Mouse (Mus musculus) intestine, postnatal 0 days (tissue): ENCODE results near the gene Mks1. TPM values are rescaled to one million over a fixed set of nuclear protein-coding genes. Genes with fewer than 3 reads are reported as not detected.

ENCODE experiments used
- ATAC-seq: fragments of 200-750 bp; cut with Nextera tagmentation; 2 replicates; pipeline ENCODE4 v1.8.0; 2017; ENCODE audit warnings: mild to moderate bottlenecking, moderate TSS enrichment, moderate library complexity
- H3K27ac ChIP-seq: fragments of 300-500 bp; sonication (generic); 2 replicates; pipeline ENCODE4 v1.5.1; 2014; ENCODE audit warnings: mild to moderate bottlenecking, low read depth, low read length, moderate library complexity
- H3K27me3 ChIP-seq: fragments of 300-500 bp; sonication (generic); replicated peaks from 2 replicates; pipeline ENCODE4 v1.6.1; 2014; ENCODE audit warnings: low read length, mixed read lengths; ENCODE audit not compliant: control insufficient read depth, insufficient read depth
- H3K36me3 ChIP-seq: fragments of 300-500 bp; sonication (generic); 2 replicates; pipeline ENCODE4 v1.6.1; 2014; ENCODE audit warnings: mild to moderate bottlenecking, moderate library complexity; ENCODE audit not compliant: control insufficient read depth, insufficient read depth
- H3K4me1 ChIP-seq: fragments of 300-500 bp; sonication (generic); replicated peaks from 2 replicates; pipeline ENCODE4 v1.6.1; 2014; ENCODE audit warnings: antibody characterized with exemption, low read length, mixed read lengths; ENCODE audit not compliant: control insufficient read depth, insufficient read depth
- H3K4me2 ChIP-seq: fragments of 300-500 bp; sonication (generic); replicated peaks from 2 replicates; pipeline ENCODE4 v1.6.1; 2014; ENCODE audit warnings: low read depth, mild to moderate bottlenecking, moderate library complexity
- H3K4me3 ChIP-seq: fragments of 300-500 bp; sonication (generic); 2 replicates; pipeline ENCODE4 v1.5.1; 2014; ENCODE audit warnings: low read depth, low read length
- H3K9ac ChIP-seq: fragments of 300-500 bp; sonication (generic); 2 replicates; pipeline ENCODE4 v1.6.1; 2014; ENCODE audit warnings: mild to moderate bottlenecking, low read depth, low read length
- H3K9me3 ChIP-seq: fragments of 300-500 bp; sonication (generic); 2 replicates; pipeline ENCODE4 v1.6.1; 2016; ENCODE audit warnings: mixed run types; ENCODE audit not compliant: control insufficient read depth
- CTCF ChIP-seq: sonication (generic); IDR thresholded peaks from 2 replicates; pipeline ENCODE4 v1.5.1; 2016; ENCODE audit warnings: low read depth, mild to moderate bottlenecking, control low read depth, antibody characterized with exemption, moderate library complexity
- WGBS: fragments of 180-500 bp; shearing (Covaris S2); extraction: QIAGEN DNeasy Blood & Tissue Kit; methylation state at CpG from one replicate; pipeline ENCODE4 v1.1.7; 2014; 5-methylcytosine and 5-hydroxymethylcytosine counted together
- polyA plus RNA-seq: library from polyadenylated mRNA; unstranded; fragments of >200 nt; fragmentation: Nextera tagmentation; extraction: Ambion mirVana; gene quantifications from 2 replicates; pipeline ENCODE4 v1.2.1, GENCODE M21; 2015

The Mks1 gene
- polyA plus RNA-seq, 1 experiment from 2014 or later, result 2.6 TPM

DNA sequence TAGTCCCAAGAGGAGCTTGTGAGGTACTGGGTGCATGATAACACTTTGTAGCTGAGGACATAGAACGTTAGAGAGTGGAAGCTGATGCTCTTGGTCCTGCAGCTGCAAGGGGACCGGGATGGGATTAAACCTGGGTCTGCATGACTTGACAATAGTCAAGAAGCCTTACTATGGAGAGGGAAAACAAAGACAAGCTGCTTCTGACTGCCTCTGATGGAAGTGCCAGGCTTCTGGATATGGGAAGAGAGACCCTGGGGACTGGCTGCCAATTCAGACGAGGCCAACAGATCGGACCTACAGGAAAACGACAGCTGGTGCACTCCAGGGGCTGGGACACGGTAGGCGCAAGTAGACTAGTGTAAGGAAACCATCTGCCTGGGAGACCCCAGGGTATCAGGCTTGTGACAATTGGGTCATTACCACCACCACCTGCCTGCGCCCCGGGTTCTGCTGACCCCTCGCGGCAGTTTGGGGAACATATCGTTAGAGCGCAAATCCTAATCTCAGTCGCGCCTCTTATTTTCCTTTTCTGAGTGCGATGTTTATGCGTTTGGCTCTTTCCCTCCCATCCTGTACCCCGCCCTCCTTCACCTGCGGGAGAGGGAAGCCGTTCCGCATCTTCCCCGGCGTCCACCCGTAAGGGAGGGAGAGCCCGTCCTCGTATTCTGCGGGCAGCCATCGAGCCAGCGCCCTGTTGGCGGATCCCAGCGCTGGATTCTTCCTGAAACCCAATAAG lies 36.1 kb upstream of the Mks1 start:
- Histone ChIP-seq H3K27ac (no peak overlapping the region), H3K4me3 (peak overlapping the region; percentile 41), H3K9me3 (no peaks in the 10 kb centered on the region), H3K4me1 (no peaks in the 10 kb centered on the region), H3K27me3 (peaks cover 10% of the 10 kb centered on the region; the same call in 1 of the 2 replicates), H3K36me3 (no peaks in the 10 kb centered on the region), H3K9ac (no peak overlapping the region), H3K4me2 (peak overlapping the region; percentile 71)
- WGBS, result 4% methylated on average over 31 of the region's 31 CpGs
- ATAC-seq, result no peak
- peak; percentile 85 for TF ChIP-seq CTCF

- Histone ChIP-seq H3K4me3 (peak overlapping the region; percentile 41), H3K27ac (no peak overlapping the region), H3K27me3 (peaks cover 10% of the 10 kb centered on the region; the same call in 1 of the 2 replicates), H3K9ac (no peak overlapping the region), H3K36me3 (no peaks in the 10 kb centered on the region), H3K9me3 (no peaks in the 10 kb centered on the region), H3K4me2 (peak overlapping the region; percentile 71), H3K4me1 (no peaks in the 10 kb centered on the region)
- TF ChIP-seq CTCF, result no peak
- no peak for ATAC-seq
- 37% methylated on average over 4 of the region's 4 CpGs for WGBS
Measured at GRCm38 (mm10) chr11:87817443-87817773, 35.6 kb upstream of the Mks1 start.

DNA sequence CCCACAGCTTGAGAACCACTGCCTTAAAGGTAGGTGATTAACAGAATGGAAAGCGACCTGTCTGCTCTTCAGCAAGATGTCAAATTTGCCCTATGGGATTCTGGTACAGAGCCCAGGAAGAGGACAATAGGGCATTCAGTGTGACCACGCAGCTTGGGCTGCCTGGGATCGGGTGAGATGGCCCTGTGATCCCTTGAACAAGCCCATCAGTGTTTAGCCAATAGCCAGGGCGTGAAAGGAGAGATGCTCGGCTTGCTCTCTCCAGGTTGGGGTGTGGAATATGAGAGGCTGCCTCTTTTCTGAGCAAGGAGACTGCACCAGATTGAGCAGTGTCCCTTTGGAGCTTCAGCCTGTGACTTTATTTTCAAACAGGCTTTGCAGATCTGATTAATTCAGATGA lies 31.5 kb upstream of the Mks1 start:
- no peak overlapping the region for H3K27ac ChIP-seq
- no peak overlapping the region for H3K9ac ChIP-seq
- H3K4me1 ChIP-seq, result no peaks in the 10 kb centered on the region
- TF ChIP-seq CTCF, result no peak
- H3K4me2 ChIP-seq, result no peak overlapping the region
- H3K4me3 ChIP-seq, result no peak overlapping the region
- no peak for ATAC-seq
- H3K27me3 ChIP-seq, result 0 out of 2 replicates have a peak, but pooled peaks cover 2% of the 10 kb centered on the region
- WGBS, result 69% methylated on average over 5 of the region's 5 CpGs
- no peaks in the 10 kb centered on the region for H3K36me3 ChIP-seq
- H3K9me3 ChIP-seq, result no peaks in the 10 kb centered on the region

- no peak for ATAC-seq
- H3K27ac ChIP-seq, result no peak within 1 kb of the TSS
- no peak within 1 kb of the TSS for H3K4me2 ChIP-seq
- whole genome bisulfite sequencing, result 41% methylated on average over 10 of the region's 10 CpGs
- no peak within 1 kb of the TSS for H3K9ac ChIP-seq
- no peaks in the 10 kb centered on the region for H3K4me1 ChIP-seq
- H3K9me3 ChIP-seq, result no peaks in the 10 kb centered on the region
- no peak within 1 kb of the TSS for H3K4me3 ChIP-seq
- no peak for TF ChIP-seq CTCF
- no peaks in the 10 kb centered on the region for H3K36me3 ChIP-seq
- no peaks in the 10 kb centered on the region for H3K27me3 ChIP-seq
Measured at GRCm38 (mm10) chr11:87828239-87828900, 24.6 kb upstream of the Mks1 start, which contains the start of gene Lpo. Gene Lpo, minus strand, starts transcription at chr11:87828289.

DNA sequence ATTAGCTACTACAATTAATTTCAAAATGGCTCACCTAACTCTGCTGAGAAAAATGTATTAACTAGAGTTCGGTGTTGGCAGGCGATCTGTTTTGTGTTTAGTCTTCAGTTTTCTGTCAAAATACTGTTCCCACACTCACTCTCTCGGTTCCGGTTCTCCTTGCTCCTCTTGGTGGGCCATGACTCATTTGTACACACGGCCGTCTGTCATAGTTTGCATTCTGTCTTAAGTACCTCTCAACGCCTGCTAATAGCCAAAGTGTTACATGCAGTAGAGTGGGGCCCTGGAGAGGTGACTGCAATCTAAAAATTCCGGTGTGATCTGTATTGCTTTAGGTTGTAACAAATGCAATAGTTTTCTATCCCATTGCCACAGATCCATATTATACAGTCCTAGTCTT lies 12.3 kb upstream of the Mks1 start:
- no peak overlapping the region for H3K27ac ChIP-seq
- H3K4me3 ChIP-seq, result no peak overlapping the region
- no peak overlapping the region for H3K9ac ChIP-seq
- no peaks in the 10 kb centered on the region for H3K9me3 ChIP-seq
- WGBS, result 69% methylated on average over 8 of the region's 8 CpGs
- H3K27me3 ChIP-seq, result no peaks in the 10 kb centered on the region
- H3K36me3 ChIP-seq, result no peaks in the 10 kb centered on the region
- H3K4me1 ChIP-seq, result no peaks in the 10 kb centered on the region
- ATAC-seq, result no peak
- H3K4me2 ChIP-seq, result no peak overlapping the region
- TF ChIP-seq CTCF, result no peak

GRCm38 (mm10) chr11:87841436-87841835 lies 11.6 kb upstream of the Mks1 start:
- ATAC-seq, result no peak
- H3K4me3 ChIP-seq, result no peak overlapping the region
- H3K27me3 ChIP-seq, result no peaks in the 10 kb centered on the region
- H3K9me3 ChIP-seq, result no peaks in the 10 kb centered on the region
- H3K9ac ChIP-seq, result no peak overlapping the region
- no peak overlapping the region for H3K27ac ChIP-seq
- H3K4me1 ChIP-seq, result no peaks in the 10 kb centered on the region
- no peak for TF ChIP-seq CTCF
- H3K36me3 ChIP-seq, result no peaks in the 10 kb centered on the region
- H3K4me2 ChIP-seq, result no peak overlapping the region
- WGBS, result 85% methylated on average over 3 of the region's 3 CpGs
